Mouse (Mus musculus) myocyte (in vitro differentiated cells): Measurements from ENCODE around the gene Olfr830.

Source experiments
- CEBPB ChIP-seq: IDR thresholded peaks from 2 replicates; pipeline ENCODE4 v1.6.1; 2011; ENCODE audit warnings: mild to moderate bottlenecking, moderate library complexity; ENCODE audit not compliant: poor library complexity, insufficient read depth, severe bottlenecking
- E2F4 ChIP-seq: IDR thresholded peaks from one replicate; pipeline ENCODE4 v1.6.1; 2011; ENCODE audit warnings: mild to moderate bottlenecking, control low read depth, moderate library complexity; ENCODE audit not compliant: insufficient read depth
- TCF12 ChIP-seq: IDR thresholded peaks from one replicate; pipeline ENCODE4 v1.6.1; 2011; ENCODE audit warnings: mild to moderate bottlenecking, control low read depth; ENCODE audit not compliant: poor library complexity, insufficient read depth, severe bottlenecking
- USF1 ChIP-seq: IDR thresholded peaks from one replicate; pipeline ENCODE4 v1.6.1; 2011; ENCODE audit warnings: low read depth, mild to moderate bottlenecking, control low read depth, moderate library complexity

DNA sequence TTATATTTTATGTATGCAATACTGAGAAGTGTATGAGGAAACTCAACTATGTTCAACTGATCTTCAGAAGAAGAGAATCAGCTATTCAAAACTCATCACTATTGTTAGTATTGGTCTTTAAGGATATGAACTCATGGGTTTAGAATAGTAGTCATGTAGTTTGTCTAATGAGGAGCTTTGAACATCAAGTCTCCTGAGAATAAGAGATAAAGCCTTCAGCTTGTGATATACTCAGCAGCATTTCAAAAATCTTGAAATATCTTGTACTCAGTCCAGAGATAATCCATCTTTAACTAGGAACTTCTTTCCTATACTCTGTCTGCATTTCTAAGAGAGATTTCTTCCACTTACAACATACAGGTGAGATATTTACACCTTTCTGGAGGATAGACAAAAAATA is at the start of gene Olfr830:
- TF ChIP-seq USF1 = no peak
- TF ChIP-seq E2F4 = no peak
- TF ChIP-seq TCF12 = no peak
- TF ChIP-seq CEBPB = no peak
